Mouse (Mus musculus): Measurements from ENCODE around the gene Phc2. TPM values are rescaled to one million over a fixed set of nuclear protein-coding genes. Genes with fewer than 3 reads are reported as not detected.
"Not testable (repeated sequence)": the region's sequence is repeated elsewhere in the genome, so short reads cannot be mapped to it uniquely, and the experiment has no call there.

Gene Phc2
- total RNA-seq, 2 experiments from 2014 or later, result 4.5 to 7.1 TPM

- no peak for ATAC-seq (replicated peaks; ENCODE audit: low FRiP score, poor library complexity, severe bottlenecking)
Measured at GRCm38 (mm10) chr4:128641766-128642717, 12.5 kb upstream of the Phc2 start.

GRCm38 (mm10) chr4:128645896-128646295, 8.6 kb upstream of the Phc2 start:
- no peak for ATAC-seq (replicated peaks; ENCODE audit: low FRiP score, poor library complexity, severe bottlenecking)

DNA sequence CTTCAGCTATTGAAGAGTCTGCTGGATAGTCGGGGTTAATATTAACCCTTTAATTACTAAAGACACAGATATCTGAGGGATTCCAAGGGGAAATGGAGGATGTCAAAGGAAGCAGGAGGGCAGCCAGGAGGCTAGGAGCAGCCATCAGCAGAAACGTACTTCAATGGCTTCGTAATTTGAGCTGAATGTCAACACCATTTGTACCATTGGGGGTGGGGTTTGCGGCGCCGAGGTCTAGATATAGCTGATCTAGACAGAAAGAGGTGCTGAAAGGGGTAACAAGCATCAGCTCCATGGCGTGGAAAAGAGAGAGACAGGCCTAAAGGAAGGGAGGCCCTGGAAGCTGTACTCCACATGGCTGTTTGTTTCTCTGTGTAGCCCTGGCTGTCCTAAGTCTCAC, 7.7 kb upstream of the Phc2 start:
- ATAC-seq (replicated peaks; ENCODE audit: low FRiP score, poor library complexity, severe bottlenecking), result no peak

DNA sequence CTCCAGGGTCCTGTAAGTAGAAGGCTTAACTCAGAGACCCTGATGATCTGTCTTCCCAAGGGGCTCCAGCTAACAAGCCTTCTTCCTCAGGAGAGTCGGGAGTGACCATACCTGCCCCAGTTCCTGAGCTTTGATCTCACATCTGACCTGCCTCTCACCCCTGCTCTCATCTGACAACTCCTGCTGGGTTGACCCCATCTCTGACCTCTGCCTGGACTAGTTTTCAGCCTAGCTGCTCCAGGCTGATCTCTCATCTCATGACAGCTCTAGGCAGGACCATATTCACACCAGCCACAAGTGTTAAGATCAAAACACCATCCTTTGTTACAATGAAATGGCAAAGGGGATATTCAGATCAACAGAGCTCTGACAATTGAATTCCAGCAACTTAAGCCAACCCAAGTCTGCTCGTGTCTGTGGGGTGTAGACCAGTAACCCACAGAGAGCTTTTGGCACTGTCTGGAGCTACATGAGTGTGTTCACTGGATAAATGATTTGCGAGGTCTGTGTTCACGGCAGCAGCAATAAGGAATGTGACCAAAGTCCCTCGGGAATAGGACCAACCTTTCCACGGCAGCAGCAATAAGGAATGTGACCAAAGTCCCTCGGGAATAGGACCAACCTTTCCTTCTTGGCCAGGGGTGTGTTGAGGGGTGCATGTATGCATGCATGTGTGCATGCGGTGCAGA, 5.8 kb upstream of the Phc2 start:
- no peak for ATAC-seq (replicated peaks; ENCODE audit: low FRiP score, poor library complexity, severe bottlenecking)

DNA sequence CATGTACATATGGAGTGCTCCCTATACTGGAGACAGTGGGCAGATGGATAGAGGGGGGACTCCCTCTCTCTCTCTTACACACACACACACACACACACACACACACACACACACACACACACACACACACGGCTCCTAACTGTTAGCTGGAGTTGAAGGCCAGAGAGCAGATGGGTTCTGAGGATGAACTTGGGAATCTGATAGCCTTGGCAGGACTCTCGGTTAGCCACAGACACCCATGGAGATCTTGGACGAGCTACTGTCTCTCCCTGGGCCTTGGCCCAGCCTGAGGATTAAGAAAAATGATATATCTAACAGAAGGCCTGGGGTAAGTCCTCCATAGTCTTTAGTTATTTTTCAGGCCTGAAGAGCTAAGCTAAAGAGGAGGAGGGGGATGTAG, 3.0 kb upstream of the Phc2 start:
- ATAC-seq (replicated peaks; ENCODE audit: low FRiP score, poor library complexity, severe bottlenecking), result no peak

GRCm38 (mm10) chr4:128652584-128653298, 1.8 kb upstream of the Phc2 start:
- ATAC-seq (replicated peaks; ENCODE audit: low FRiP score, poor library complexity, severe bottlenecking), result no peak

DNA sequence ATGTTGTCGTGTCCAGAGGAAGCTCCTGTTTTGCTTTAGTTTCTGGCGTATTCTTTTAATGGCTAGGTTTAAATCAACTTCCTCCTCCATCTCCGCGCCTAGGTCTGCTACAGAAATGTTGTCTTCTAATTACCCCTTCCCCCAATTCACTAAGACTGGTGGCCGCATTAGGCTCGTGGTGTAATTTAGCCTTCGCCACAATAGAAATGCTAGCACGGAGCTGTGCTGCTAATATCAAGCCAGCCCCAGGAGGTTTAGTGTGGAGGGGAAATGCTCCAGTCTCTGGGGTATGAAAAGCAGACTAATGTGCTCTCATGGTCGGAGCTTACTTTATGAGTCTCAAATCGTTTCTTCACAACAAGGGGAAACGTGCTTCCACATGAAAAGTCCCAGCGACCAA, 944 bp downstream of the Phc2 start:
- no peak for ATAC-seq (replicated peaks; ENCODE audit: low FRiP score, poor library complexity, severe bottlenecking)

GRCm38 (mm10) chr4:128660196-128660595, 5.7 kb downstream of the Phc2 start:
- no peak for ATAC-seq (replicated peaks; ENCODE audit: low FRiP score, poor library complexity, severe bottlenecking)

DNA sequence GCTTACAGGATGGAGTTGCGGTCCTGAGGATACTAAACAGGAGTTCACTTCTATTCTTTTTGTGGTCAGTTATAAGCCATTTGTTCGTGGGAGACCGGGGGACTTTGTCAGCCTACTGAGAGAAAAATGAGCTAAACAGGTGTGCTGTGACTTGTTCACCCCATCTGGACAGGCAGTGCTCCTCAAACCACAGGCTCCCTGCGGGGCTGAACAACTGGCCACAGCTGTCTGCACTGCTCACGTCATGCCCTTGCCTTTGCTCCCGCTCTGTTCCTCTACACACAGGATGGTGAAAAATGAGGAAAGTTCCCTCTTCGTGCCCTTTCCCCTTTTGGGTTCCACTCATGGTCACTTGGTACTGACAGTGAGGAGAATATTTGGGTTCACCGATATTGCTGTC, 6.6 kb downstream of the Phc2 start:
- no peak for ATAC-seq (replicated peaks; ENCODE audit: low FRiP score, poor library complexity, severe bottlenecking)

GRCm38 (mm10) chr4:128664002-128664401, 9.5 kb downstream of the Phc2 start:
- ATAC-seq (replicated peaks; ENCODE audit: low FRiP score, poor library complexity, severe bottlenecking), result no peak

GRCm38 (mm10) chr4:128666362-128666761, 11.9 kb downstream of the Phc2 start:
- ATAC-seq (replicated peaks; ENCODE audit: low FRiP score, poor library complexity, severe bottlenecking), result not testable (repeated sequence)

GRCm38 (mm10) chr4:128667195-128667594, 12.7 kb downstream of the Phc2 start:
- ATAC-seq (replicated peaks; ENCODE audit: low FRiP score, poor library complexity, severe bottlenecking), result not testable (repeated sequence)

GRCm38 (mm10) chr4:128669229-128669628, 14.7 kb downstream of the Phc2 start:
- no peak for ATAC-seq (replicated peaks; ENCODE audit: low FRiP score, poor library complexity, severe bottlenecking)

DNA sequence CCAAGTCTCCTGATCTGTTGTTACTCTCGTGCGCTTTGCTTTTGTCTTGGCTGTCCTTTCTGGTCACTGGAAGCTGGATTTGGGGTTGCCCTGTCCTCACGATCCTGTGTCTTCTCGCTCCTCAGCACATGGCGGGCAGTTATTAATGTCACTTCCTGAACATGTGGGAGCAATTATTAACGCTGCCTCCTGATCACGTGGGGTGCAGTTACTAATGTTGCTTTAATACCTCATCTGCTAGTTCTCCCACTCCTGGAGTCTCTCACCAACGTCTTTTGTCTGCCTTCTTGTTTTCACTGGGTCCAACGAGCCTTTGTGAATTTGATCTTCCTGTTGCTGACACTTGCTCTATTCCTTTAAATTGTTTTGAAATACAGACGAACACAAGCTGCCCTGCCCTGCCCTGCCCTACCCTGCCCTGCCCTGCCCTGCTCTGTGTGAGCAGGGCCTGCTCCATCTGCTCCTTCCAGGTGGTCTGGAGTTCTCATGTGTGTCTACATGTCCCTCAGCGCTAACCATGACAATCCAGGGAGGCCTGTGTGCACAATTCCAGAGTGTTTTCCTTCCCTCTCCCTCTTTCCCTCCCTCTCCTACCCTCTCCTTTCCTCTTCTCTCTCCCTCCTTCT, 16.2 kb downstream of the Phc2 start:
- ATAC-seq (replicated peaks; ENCODE audit: low FRiP score, poor library complexity, severe bottlenecking), result no peak

- no peak for ATAC-seq (replicated peaks; ENCODE audit: low FRiP score, poor library complexity, severe bottlenecking)
Measured at GRCm38 (mm10) chr4:128672494-128672893, 18.0 kb downstream of the Phc2 start.

GRCm38 (mm10) chr4:128678564-128679217, 24.2 kb downstream of the Phc2 start:
- no peak for ATAC-seq (replicated peaks; ENCODE audit: low FRiP score, poor library complexity, severe bottlenecking)

DNA sequence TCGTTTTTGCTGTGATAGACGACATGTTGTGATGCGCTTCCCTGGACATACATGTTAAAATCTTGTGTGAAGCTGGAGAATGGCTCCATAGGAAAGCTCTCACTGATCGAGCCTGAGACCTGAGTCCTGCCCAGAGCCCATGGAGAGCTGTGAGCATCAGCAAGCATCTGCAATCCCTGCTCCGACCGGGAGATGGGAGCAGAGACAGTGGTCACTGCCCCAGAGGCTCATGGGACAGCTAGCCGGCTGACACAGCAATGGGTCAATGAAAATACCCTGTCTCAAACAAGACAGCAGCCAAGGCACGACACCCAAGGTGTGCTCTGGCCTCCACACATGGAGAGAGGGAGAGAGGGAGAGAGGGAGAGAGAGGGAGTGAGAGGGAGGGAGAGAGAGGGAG, 26.6 kb downstream of the Phc2 start:
- ATAC-seq (replicated peaks; ENCODE audit: low FRiP score, poor library complexity, severe bottlenecking), result no peak

GRCm38 (mm10) chr4:128682281-128682680, 27.8 kb downstream of the Phc2 start:
- ATAC-seq (replicated peaks; ENCODE audit: low FRiP score, poor library complexity, severe bottlenecking), result no peak

- no peak for ATAC-seq (replicated peaks; ENCODE audit: low FRiP score, poor library complexity, severe bottlenecking)
Measured at GRCm38 (mm10) chr4:128683706-128684105, 29.2 kb downstream of the Phc2 start.

DNA sequence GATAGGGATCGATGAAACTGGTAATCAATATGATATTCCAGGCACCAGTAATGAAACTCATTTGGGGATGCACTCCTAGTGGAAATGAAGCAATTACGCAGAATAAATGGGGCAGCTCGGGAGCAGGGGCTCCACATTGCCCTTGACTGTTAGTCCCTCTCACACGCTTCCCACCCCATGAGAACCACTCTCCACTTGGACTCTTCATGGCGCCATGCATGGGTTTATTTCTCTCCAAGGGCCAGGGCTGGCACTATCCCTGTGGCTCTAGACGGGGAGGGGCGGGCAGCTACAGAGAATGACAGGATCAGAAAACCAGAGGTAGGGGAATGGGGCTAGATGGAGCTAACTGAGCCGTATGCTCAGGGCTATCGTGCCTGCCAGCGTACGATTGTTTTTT, 29.6 kb downstream of the Phc2 start:
- no peak for ATAC-seq (replicated peaks; ENCODE audit: low FRiP score, poor library complexity, severe bottlenecking)

All from erythroblast, adult 5-6 weeks (primary cell).